Mouse (Mus musculus) brain, embryonic 14.5 days (tissue): Measurements from ENCODE around the gene Twf1. TPM values are rescaled to one million over a fixed set of nuclear protein-coding genes. Genes with fewer than 3 reads are reported as not detected.
A peak's percentile ranks its signal among the peaks of the same experiment; 100 is the strongest.

ENCODE experiments used
- DNase-seq: peaks from one replicate; pipeline ENCODE4 v3.0.0-alpha.2; 2011; ENCODE audit warnings: low read depth
- CTCF ChIP-seq: fragments of 200-500 bp; IDR thresholded peaks from 2 replicates; pipeline ENCODE4 v1.5.1; 2012; ENCODE audit warnings: inconsistent platforms, mild to moderate bottlenecking, moderate library complexity, borderline replicate concordance; ENCODE audit not compliant: insufficient read depth, insufficient read length; ENCODE audit errors: extremely low read depth
- POLR2A ChIP-seq: fragments of 200-500 bp; IDR thresholded peaks from 2 replicates; pipeline ENCODE4 v1.6.1; 2012; ENCODE audit warnings: mild to moderate bottlenecking, inconsistent platforms, borderline replicate concordance; ENCODE audit not compliant: poor library complexity, insufficient read depth, insufficient read length, severe bottlenecking; ENCODE audit errors: extremely low read depth
- polyA plus RNA-seq: library from polyadenylated mRNA; depleted of rRNA; stranded (reverse); fragments of >200 nt; gene quantifications from 2 replicates; pipeline ENCODE4 v1.2.3, GENCODE M21; 2012; rRNA removed

Twf1 gene
- polyA plus RNA-seq: 53.0 and 54.2 TPM in 2 replicates

- 0 out of 2 replicates have a peak, but pooled peaks have one; percentile 3 for TF ChIP-seq CTCF
- peak; percentile 92 for TF ChIP-seq POLR2A
- peak; percentile 99 for DNase-seq
Observed at GRCm38 (mm10) chr15:94589219-94590075, at the start of gene Twf1. Gene Twf1, minus strand, starts transcription at chr15:94589889.

GRCm38 (mm10) chr15:94639126-94639525 lies 49.4 kb upstream of the Twf1 start:
- TF ChIP-seq CTCF: no peak
- no peak for TF ChIP-seq POLR2A
- DNase-seq: no peak

GRCm38 (mm10) chr15:94638207-94638606 lies 48.5 kb upstream of the Twf1 start:
- TF ChIP-seq POLR2A (no peak), CTCF (no peak)
- DNase-seq: no peak

- DNase-seq: no peak
- TF ChIP-seq POLR2A (no peak), CTCF (no peak)
Observed at GRCm38 (mm10) chr15:94634524-94634923, 44.8 kb upstream of the Twf1 start.

GRCm38 (mm10) chr15:94630553-94630952 lies 40.9 kb upstream of the Twf1 start:
- DNase-seq: no peak
- TF ChIP-seq CTCF: no peak
- TF ChIP-seq POLR2A: no peak

GRCm38 (mm10) chr15:94628830-94629601 lies 39.3 kb upstream of the Twf1 start, which contains the start of gene Tmem117:
Gene Tmem117, plus strand, starts transcription at chr15:94629232.
- TF ChIP-seq POLR2A: no peak
- no peak for TF ChIP-seq CTCF
- peak; percentile 59 for DNase-seq

- DNase-seq: no peak
- TF ChIP-seq POLR2A (no peak), CTCF (no peak)
Observed at GRCm38 (mm10) chr15:94628463-94628829, 38.8 kb upstream of the Twf1 start.

GRCm38 (mm10) chr15:94620909-94621308 lies 31.2 kb upstream of the Twf1 start:
- DNase-seq: no peak
- no peak for TF ChIP-seq POLR2A
- TF ChIP-seq CTCF: no peak

GRCm38 (mm10) chr15:94616036-94616435 lies 26.3 kb upstream of the Twf1 start:
- TF ChIP-seq POLR2A: no peak
- TF ChIP-seq CTCF: no peak
- no peak for DNase-seq

- TF ChIP-seq POLR2A: no peak
- no peak for TF ChIP-seq CTCF
Observed at GRCm38 (mm10) chr15:94607768-94608167, 18.1 kb upstream of the Twf1 start.

GRCm38 (mm10) chr15:94602441-94602840 lies 12.8 kb upstream of the Twf1 start:
- TF ChIP-seq CTCF: no peak
- TF ChIP-seq POLR2A: no peak
- DNase-seq: peak; percentile 11

More at GRCm38 (mm10) chr15:94607768-94608167, 18.1 kb upstream of the Twf1 start:
- DNase-seq: no peak
